Mouse (Mus musculus): ENCODE measurements around the gene Hoxb5. TPM values are rescaled to one million over a fixed set of nuclear protein-coding genes. Genes with fewer than 3 reads are reported as not detected.

The Hoxb5 gene
- polyA plus RNA-seq, 1 experiment from 2014 or later, result not detected

- no peaks in the 10 kb centered on the region for H3K9me3 ChIP-seq
- H3K27ac ChIP-seq, result no peak overlapping the region
- WGBS, result 5% methylated on average over 5 of the region's 5 CpGs
- no peaks in the 10 kb centered on the region for H3K36me3 ChIP-seq (replicated peaks)
- H3K4me3 ChIP-seq, result no peak overlapping the region
- no peak for DNase-seq (ENCODE audit: extremely low spot score, low spot score)
- H3K4me1 ChIP-seq, result peaks cover 30% of the 10 kb centered on the region
- H3K27me3 ChIP-seq (ENCODE audit: poor library complexity, severe bottlenecking), result peaks cover 100% of the 10 kb centered on the region
Observed at GRCm38 (mm10) chr11:96315344-96315681, 12.2 kb downstream of the Hoxb5 start.

GRCm38 (mm10) chr11:96316696-96317607 lies 13.8 kb downstream of the Hoxb5 start:
- Histone ChIP-seq H3K9me3 (no peaks in the 10 kb centered on the region), H3K4me3 (no peak overlapping the region), H3K27ac (no peak overlapping the region), H3K4me1 (peaks cover 24% of the 10 kb centered on the region), H3K27me3 (ENCODE audit: poor library complexity, severe bottlenecking) (peaks cover 100% of the 10 kb centered on the region), H3K36me3 (replicated peaks) (no peaks in the 10 kb centered on the region)
- WGBS, result 4% methylated on average over 18 of the region's 18 CpGs
- no peak for DNase-seq (ENCODE audit: extremely low spot score, low spot score)

- DNase-seq (ENCODE audit: extremely low spot score, low spot score), result no peak
- Histone ChIP-seq H3K9me3 (no peaks in the 10 kb centered on the region), H3K4me3 (peak within 1 kb of the TSS; percentile 48), H3K27me3 (ENCODE audit: poor library complexity, severe bottlenecking) (peaks cover 100% of the 10 kb centered on the region), H3K36me3 (replicated peaks) (no peaks in the 10 kb centered on the region), H3K4me1 (peaks cover 20% of the 10 kb centered on the region), H3K27ac (no peak within 1 kb of the TSS)
- WGBS, result 2% methylated on average over 28 of the region's 28 CpGs
Observed at GRCm38 (mm10) chr11:96317608-96318367, 14.7 kb downstream of the Hoxb5 start, which contains the start of gene Hoxb4. Gene Hoxb4, plus strand, starts transcription at chr11:96318267.

GRCm38 (mm10) chr11:96318368-96319070 lies 15.4 kb downstream of the Hoxb5 start:
- H3K9me3 ChIP-seq, result no peaks in the 10 kb centered on the region
- under 1% methylated on average over 41 of the region's 45 CpGs for WGBS
- DNase-seq (ENCODE audit: extremely low spot score, low spot score), result peak; percentile 76
- peaks cover 100% of the 10 kb centered on the region for H3K27me3 ChIP-seq (ENCODE audit: poor library complexity, severe bottlenecking)
- peaks cover 20% of the 10 kb centered on the region for H3K4me1 ChIP-seq
- H3K36me3 ChIP-seq (replicated peaks), result no peaks in the 10 kb centered on the region
- no peak overlapping the region for H3K27ac ChIP-seq
- H3K4me3 ChIP-seq, result peak overlapping the region; percentile 48

- H3K27ac ChIP-seq, result no peak overlapping the region
- H3K4me1 ChIP-seq, result peaks cover 20% of the 10 kb centered on the region
- H3K27me3 ChIP-seq (ENCODE audit: poor library complexity, severe bottlenecking), result peaks cover 100% of the 10 kb centered on the region
- no peaks in the 10 kb centered on the region for H3K36me3 ChIP-seq (replicated peaks)
- DNase-seq (ENCODE audit: extremely low spot score, low spot score), result no peak
- under 1% methylated on average over 34 of the region's 34 CpGs for WGBS
- H3K9me3 ChIP-seq, result no peaks in the 10 kb centered on the region
- peak overlapping the region; percentile 48 for H3K4me3 ChIP-seq
Observed at GRCm38 (mm10) chr11:96319071-96319902, 16.2 kb downstream of the Hoxb5 start.

GRCm38 (mm10) chr11:96319910-96320309 lies 16.8 kb downstream of the Hoxb5 start:
- H3K4me3 ChIP-seq, result no peak overlapping the region

GRCm38 (mm10) chr11:96320688-96321087 lies 17.6 kb downstream of the Hoxb5 start:
- DNase-seq (ENCODE audit: extremely low spot score, low spot score), result no peak
- Histone ChIP-seq H3K9me3 (no peaks in the 10 kb centered on the region), H3K27ac (no peak overlapping the region), H3K4me1 (peaks cover 20% of the 10 kb centered on the region), H3K27me3 (ENCODE audit: poor library complexity, severe bottlenecking) (peaks cover 100% of the 10 kb centered on the region), H3K36me3 (replicated peaks) (no peaks in the 10 kb centered on the region), H3K4me3 (no peak overlapping the region)
- WGBS, result under 1% methylated on average over 17 of the region's 17 CpGs

More at GRCm38 (mm10) chr11:96319910-96320309, 16.8 kb downstream of the Hoxb5 start:
- no peak for DNase-seq (ENCODE audit: extremely low spot score, low spot score)
- no peak overlapping the region for H3K27ac ChIP-seq
- no peaks in the 10 kb centered on the region for H3K36me3 ChIP-seq (replicated peaks)
- H3K9me3 ChIP-seq, result no peaks in the 10 kb centered on the region
- H3K27me3 ChIP-seq (ENCODE audit: poor library complexity, severe bottlenecking), result peaks cover 100% of the 10 kb centered on the region
- H3K4me1 ChIP-seq, result peaks cover 20% of the 10 kb centered on the region
- WGBS, result under 1% methylated on average over 29 of the region's 29 CpGs

- Histone ChIP-seq H3K27ac (no peak overlapping the region), H3K4me1 (peaks cover 20% of the 10 kb centered on the region), H3K9me3 (no peaks in the 10 kb centered on the region), H3K36me3 (replicated peaks) (no peaks in the 10 kb centered on the region), H3K4me3 (no peak overlapping the region), H3K27me3 (ENCODE audit: poor library complexity, severe bottlenecking) (peaks cover 100% of the 10 kb centered on the region)
- DNase-seq (ENCODE audit: extremely low spot score, low spot score), result no peak
- WGBS, result 7% methylated on average over 5 of the region's 5 CpGs
Observed at GRCm38 (mm10) chr11:96321846-96322245, 18.7 kb downstream of the Hoxb5 start.

- Histone ChIP-seq H3K27ac (no peak overlapping the region), H3K4me3 (no peak overlapping the region), H3K4me1 (peaks cover 20% of the 10 kb centered on the region), H3K27me3 (ENCODE audit: poor library complexity, severe bottlenecking) (peaks cover 100% of the 10 kb centered on the region), H3K36me3 (replicated peaks) (no peaks in the 10 kb centered on the region), H3K9me3 (no peaks in the 10 kb centered on the region)
- 3% methylated on average over 6 of the region's 6 CpGs for WGBS
- no peak for DNase-seq (ENCODE audit: extremely low spot score, low spot score)
Observed at GRCm38 (mm10) chr11:96322738-96323137, 19.6 kb downstream of the Hoxb5 start.

- DNase-seq (ENCODE audit: extremely low spot score, low spot score), result no peak
- Histone ChIP-seq H3K9me3 (no peaks in the 10 kb centered on the region), H3K4me1 (peaks cover 17% of the 10 kb centered on the region), H3K36me3 (replicated peaks) (no peaks in the 10 kb centered on the region), H3K4me3 (no peak within 1 kb of the TSS), H3K27me3 (ENCODE audit: poor library complexity, severe bottlenecking) (peaks cover 100% of the 10 kb centered on the region), H3K27ac (no peak within 1 kb of the TSS)
- 3% methylated on average over 10 of the region's 10 CpGs for WGBS
Observed at GRCm38 (mm10) chr11:96323154-96323553, 20.0 kb downstream of the Hoxb5 start, which contains the start of gene Hoxb3. Gene Hoxb3, plus strand, starts transcription at chr11:96323326.

GRCm38 (mm10) chr11:96324125-96324524 lies 21.0 kb downstream of the Hoxb5 start:
- H3K27me3 ChIP-seq (ENCODE audit: poor library complexity, severe bottlenecking), result peaks cover 100% of the 10 kb centered on the region
- WGBS, result 1% methylated on average over 5 of the region's 5 CpGs
- peaks cover 7% of the 10 kb centered on the region for H3K4me1 ChIP-seq
- no peaks in the 10 kb centered on the region for H3K9me3 ChIP-seq
- H3K4me3 ChIP-seq, result no peak overlapping the region
- H3K27ac ChIP-seq, result no peak overlapping the region
- no peak for DNase-seq (ENCODE audit: extremely low spot score, low spot score)
- no peaks in the 10 kb centered on the region for H3K36me3 ChIP-seq (replicated peaks)

GRCm38 (mm10) chr11:96324965-96325364 lies 21.8 kb downstream of the Hoxb5 start:
- no peaks in the 10 kb centered on the region for H3K36me3 ChIP-seq (replicated peaks)
- no peak overlapping the region for H3K27ac ChIP-seq
- DNase-seq (ENCODE audit: extremely low spot score, low spot score), result no peak
- peaks cover 3% of the 10 kb centered on the region; the same call in 1 of the 2 replicates for H3K4me1 ChIP-seq
- peaks cover 100% of the 10 kb centered on the region for H3K27me3 ChIP-seq (ENCODE audit: poor library complexity, severe bottlenecking)
- no peak overlapping the region for H3K4me3 ChIP-seq
- H3K9me3 ChIP-seq, result no peaks in the 10 kb centered on the region
- 3% methylated on average over 8 of the region's 8 CpGs for WGBS

All from forebrain, embryonic 10.5 days (tissue).